Mouse (Mus musculus): ENCODE measurements around the gene Nol9. TPM values are rescaled to one million over a fixed set of nuclear protein-coding genes. Genes with fewer than 3 reads are reported as not detected.

The Nol9 gene
- polyA plus RNA-seq, 1 experiment from 2014 or later: 31.7 TPM

DNA sequence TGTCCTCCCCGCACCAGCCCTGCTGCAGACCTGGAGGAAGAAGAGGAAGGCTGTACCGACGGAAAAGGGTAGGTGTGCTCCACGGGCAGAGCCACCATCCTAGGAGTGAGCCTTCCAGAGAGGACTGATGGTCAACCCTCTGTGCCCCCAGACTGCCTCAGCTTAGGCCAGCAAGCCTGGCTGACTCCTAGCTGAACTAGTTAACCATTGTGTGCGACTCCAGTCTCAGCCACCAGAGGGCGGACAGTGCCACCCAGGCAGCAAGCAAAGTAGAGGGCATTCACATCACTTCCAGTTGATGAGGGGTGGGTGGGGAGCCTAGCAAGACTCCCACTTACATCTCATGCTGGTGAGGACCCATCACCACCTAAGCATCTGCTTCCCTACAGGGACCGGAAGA lies 63.9 kb downstream of the Nol9 start:
- WGBS: 45% methylated on average over 7 of the region's 7 CpGs
- ATAC-seq: no peak
- no peak overlapping the region for H3K9ac ChIP-seq

DNA sequence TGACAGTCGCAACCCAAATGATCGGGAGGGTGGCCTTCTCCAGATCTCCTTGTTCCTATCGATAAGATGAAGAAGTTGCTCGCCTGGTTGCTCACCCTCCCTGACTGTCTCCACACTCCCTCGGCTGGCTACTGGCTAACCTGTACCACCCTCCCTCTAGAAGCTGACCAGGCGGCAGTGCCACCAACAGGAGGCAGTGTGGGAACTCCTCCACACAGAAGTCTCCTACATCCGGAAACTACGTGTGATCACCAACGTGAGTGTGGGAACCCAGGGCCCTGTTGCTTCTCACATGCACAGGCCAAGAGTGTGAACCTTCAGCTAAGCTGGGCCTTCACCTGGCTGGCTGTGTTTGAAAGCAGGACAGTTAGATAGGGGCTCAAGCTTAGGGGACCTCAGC lies 67.6 kb downstream of the Nol9 start:
- peaks cover 6% of the 10 kb centered on the region for H3K4me1 ChIP-seq (replicated peaks)
- no peak overlapping the region for H3K4me3 ChIP-seq (replicated peaks)
- peaks cover 14% of the 10 kb centered on the region for H3K36me3 ChIP-seq
- no peaks in the 10 kb centered on the region for H3K27me3 ChIP-seq (replicated peaks)
- no peak for ATAC-seq
- H3K27ac ChIP-seq: no peak overlapping the region
- H3K9me3 ChIP-seq: no peaks in the 10 kb centered on the region
- H3K9ac ChIP-seq: no peak overlapping the region
- WGBS: 70% methylated on average over 9 of the region's 9 CpGs
- peak overlapping the region; percentile 79 for H3K4me2 ChIP-seq (replicated peaks)

More for the DNA sequence above, 63.9 kb downstream of the Nol9 start:
- peaks cover 14% of the 10 kb centered on the region for H3K36me3 ChIP-seq
- H3K27me3 ChIP-seq (replicated peaks): no peaks in the 10 kb centered on the region
- H3K4me2 ChIP-seq (replicated peaks): no peak overlapping the region
- no peaks in the 10 kb centered on the region for H3K9me3 ChIP-seq
- H3K27ac ChIP-seq: no peak overlapping the region
- H3K4me3 ChIP-seq (replicated peaks): no peak overlapping the region
- H3K4me1 ChIP-seq (replicated peaks): peaks cover 6% of the 10 kb centered on the region

DNA sequence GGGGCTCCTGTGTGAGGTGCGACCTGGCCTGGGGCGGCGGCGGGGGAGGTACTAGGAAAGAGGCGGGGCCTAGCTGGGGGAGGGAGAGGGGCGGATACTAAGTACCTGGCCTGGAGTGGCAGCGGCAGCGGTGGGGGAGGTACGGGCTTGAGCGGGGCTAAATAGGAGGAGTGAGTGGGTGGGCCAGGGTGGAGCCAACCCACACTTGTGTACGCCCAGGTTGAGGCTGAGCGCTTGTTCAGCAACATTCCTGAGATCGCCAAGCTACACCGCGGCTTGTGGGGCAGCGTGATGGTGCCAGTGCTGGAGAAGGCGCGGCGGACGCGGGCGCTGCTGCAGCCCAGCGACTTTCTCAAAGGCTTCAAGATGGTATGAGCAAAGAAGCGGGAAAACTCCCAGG lies 68.4 kb downstream of the Nol9 start:
- Histone ChIP-seq H3K27ac (peak overlapping the region; percentile 52), H3K27me3 (replicated peaks) (no peaks in the 10 kb centered on the region), H3K4me1 (replicated peaks) (peaks cover 6% of the 10 kb centered on the region), H3K9me3 (no peaks in the 10 kb centered on the region), H3K9ac (peak overlapping the region; percentile 36), H3K4me3 (replicated peaks) (peak overlapping the region; percentile 39), H3K36me3 (peaks cover 11% of the 10 kb centered on the region), H3K4me2 (replicated peaks) (peak overlapping the region; percentile 79)
- ATAC-seq: peak; percentile 88
- 6% methylated on average over 24 of the region's 24 CpGs for WGBS

DNA sequence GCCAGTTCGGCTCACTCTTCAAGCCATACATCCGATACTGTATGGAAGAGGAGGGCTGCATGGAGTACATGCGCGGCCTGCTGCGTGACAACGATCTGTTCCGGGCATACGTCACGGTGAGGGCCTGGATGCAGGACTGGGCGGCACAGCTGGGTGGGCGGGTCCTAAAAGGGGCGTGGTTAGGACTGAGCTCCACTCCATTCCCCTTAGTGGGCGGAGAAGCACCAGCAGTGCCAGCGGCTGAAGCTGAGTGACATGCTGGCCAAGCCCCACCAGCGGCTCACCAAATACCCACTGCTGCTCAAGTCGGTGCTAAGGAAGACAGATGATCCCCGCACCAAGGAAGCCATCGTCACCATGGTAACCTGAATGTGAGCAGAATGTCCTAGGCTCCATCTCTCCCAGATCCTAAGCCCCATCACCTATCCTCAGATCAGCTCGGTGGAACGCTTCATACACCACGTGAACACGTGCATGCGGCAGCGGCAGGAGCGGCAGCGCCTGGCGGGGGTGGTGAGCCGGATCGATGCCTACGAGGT lies 68.9 kb downstream of the Nol9 start:
- peak overlapping the region; percentile 36 for H3K9ac ChIP-seq
- H3K27me3 ChIP-seq (replicated peaks): no peaks in the 10 kb centered on the region

DNA sequence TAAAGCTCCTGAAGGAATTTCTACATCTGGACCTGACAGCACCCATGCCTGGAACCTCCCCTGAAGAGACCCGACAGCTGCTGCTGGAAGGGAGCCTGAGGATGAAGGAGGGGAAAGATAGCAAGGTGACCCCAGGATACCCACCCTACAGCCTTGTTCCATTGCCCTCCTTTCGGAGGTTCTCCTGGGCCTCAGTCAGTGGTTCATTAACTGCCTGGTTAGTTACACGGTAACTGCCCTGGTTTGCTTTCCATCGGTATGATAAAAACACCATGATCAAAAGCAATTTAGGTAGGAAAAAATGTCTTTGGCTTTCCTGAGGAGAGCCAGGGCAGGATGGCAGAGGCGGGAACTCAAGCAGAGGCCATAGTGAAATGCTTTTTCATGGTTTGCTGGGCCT lies 69.6 kb downstream of the Nol9 start:
- H3K9ac ChIP-seq: no peak overlapping the region
- H3K27me3 ChIP-seq (replicated peaks): no peaks in the 10 kb centered on the region
- no peak overlapping the region for H3K27ac ChIP-seq
- H3K4me3 ChIP-seq (replicated peaks): no peak overlapping the region
- ATAC-seq: no peak
- H3K4me1 ChIP-seq (replicated peaks): peaks cover 6% of the 10 kb centered on the region
- WGBS: 86% methylated on average over 5 of the region's 5 CpGs
- H3K9me3 ChIP-seq: no peaks in the 10 kb centered on the region
- H3K4me2 ChIP-seq (replicated peaks): 0 out of 2 replicates have a peak overlapping the region, but pooled peaks have one; percentile 79
- peaks cover 7% of the 10 kb centered on the region for H3K36me3 ChIP-seq

More for the DNA sequence above, 68.9 kb downstream of the Nol9 start:
- no peaks in the 10 kb centered on the region for H3K9me3 ChIP-seq
- ATAC-seq: peak; percentile 95
- H3K27ac ChIP-seq: peak overlapping the region; percentile 52
- 18% methylated on average over 30 of the region's 30 CpGs for WGBS
- peaks cover 6% of the 10 kb centered on the region for H3K4me1 ChIP-seq (replicated peaks)
- peak overlapping the region; percentile 79 for H3K4me2 ChIP-seq (replicated peaks)
- H3K36me3 ChIP-seq: peaks cover 11% of the 10 kb centered on the region
- peak overlapping the region; percentile 39 for H3K4me3 ChIP-seq (replicated peaks)

DNA sequence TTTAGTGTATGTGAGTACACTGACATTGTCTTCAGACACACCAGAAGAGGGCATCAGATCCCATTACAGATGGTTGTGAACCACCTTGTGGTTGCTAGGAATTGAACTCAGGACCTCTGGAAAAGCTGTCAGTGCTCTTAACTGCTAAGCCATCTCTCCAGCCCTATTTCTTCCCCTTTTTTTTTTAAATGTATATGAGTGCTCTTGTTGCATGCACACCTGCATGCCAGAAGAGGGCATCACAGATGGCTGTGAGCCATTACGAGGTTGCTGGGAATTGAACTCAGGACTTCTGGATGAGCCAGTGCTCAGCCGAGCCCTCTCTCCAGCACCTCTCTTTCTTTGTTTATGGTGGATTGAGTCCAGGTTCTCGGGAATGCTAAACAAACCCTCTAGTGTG lies 70.4 kb downstream of the Nol9 start:
- Histone ChIP-seq H3K9ac (no peak overlapping the region), H3K36me3 (peaks cover 8% of the 10 kb centered on the region), H3K4me2 (replicated peaks) (no peak overlapping the region), H3K9me3 (no peaks in the 10 kb centered on the region), H3K27ac (no peak overlapping the region), H3K4me3 (replicated peaks) (no peak overlapping the region), H3K27me3 (replicated peaks) (no peaks in the 10 kb centered on the region), H3K4me1 (replicated peaks) (peaks cover 7% of the 10 kb centered on the region)
- ATAC-seq: no peak
- WGBS: 57% methylated on average over 3 of the region's 3 CpGs

DNA sequence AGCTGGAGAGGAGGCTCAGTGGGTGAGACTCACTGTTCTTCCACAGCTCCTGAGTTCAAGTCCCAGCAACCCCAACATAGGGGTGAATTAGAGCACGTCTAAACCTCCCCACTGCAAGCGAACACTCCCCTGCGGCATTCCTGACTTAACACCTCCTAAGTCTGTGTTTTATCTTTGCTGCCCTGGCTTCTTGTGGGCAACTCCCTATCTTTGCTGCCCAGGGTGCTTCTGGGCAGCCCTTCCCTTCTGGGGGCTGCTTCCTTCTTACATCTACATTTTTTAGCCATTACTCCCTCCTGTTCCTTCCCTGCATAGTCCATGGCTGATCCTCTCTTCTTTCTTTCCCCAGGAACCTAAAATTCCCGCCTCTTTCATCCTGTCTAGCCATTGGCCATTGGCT lies 71.6 kb downstream of the Nol9 start:
- Histone ChIP-seq H3K9ac (no peak overlapping the region), H3K27me3 (replicated peaks) (peaks cover 9% of the 10 kb centered on the region; the same call in 1 of the 2 replicates), H3K36me3 (peaks cover 8% of the 10 kb centered on the region), H3K27ac (no peak overlapping the region), H3K4me1 (replicated peaks) (peaks cover 19% of the 10 kb centered on the region), H3K4me2 (replicated peaks) (no peak overlapping the region), H3K9me3 (no peaks in the 10 kb centered on the region), H3K4me3 (replicated peaks) (no peak overlapping the region)
- 85% methylated on average over 4 of the region's 4 CpGs for WGBS
- no peak for ATAC-seq

Other genes starting within 250 kb of the Nol9 start
- 70.2 and 75.7 TPM in 2 replicates for gene Camta1, start 177.4 kb upstream of the Nol9 start, polyA plus RNA-seq (2015; fragmentation: Nextera tagmentation; extraction: Ambion mirVana)
- 73.2 and 75.6 TPM in 2 replicates for gene Dnajc11, start 105.6 kb upstream of the Nol9 start, polyA plus RNA-seq (2015; fragmentation: Nextera tagmentation; extraction: Ambion mirVana)
- 31.2 and 32.0 TPM in 2 replicates for gene Thap3, start 50.3 kb upstream of the Nol9 start, polyA plus RNA-seq (2015; fragmentation: Nextera tagmentation; extraction: Ambion mirVana)
- gene Phf13, start 43.1 kb upstream of the Nol9 start, polyA plus RNA-seq (2015; fragmentation: Nextera tagmentation; extraction: Ambion mirVana): 20.4 and 21.0 TPM in 2 replicates
- gene Klhl21, start 30.5 kb upstream of the Nol9 start, polyA plus RNA-seq (2015; fragmentation: Nextera tagmentation; extraction: Ambion mirVana): 10.6 and 10.9 TPM in 2 replicates
- 15.6 and 19.0 TPM in 2 replicates for gene Zbtb48, start 11.7 kb upstream of the Nol9 start, polyA plus RNA-seq (2015; fragmentation: Nextera tagmentation; extraction: Ambion mirVana)
- gene Tas1r1, start 753 bp upstream of the Nol9 start, polyA plus RNA-seq (2015; fragmentation: Nextera tagmentation; extraction: Ambion mirVana): 0.19 and 0.44 TPM in 2 replicates
- 11.0 and 12.9 TPM in 2 replicates for gene Plekhg5, start 33.2 kb downstream of the Nol9 start, polyA plus RNA-seq (2015; fragmentation: Nextera tagmentation; extraction: Ambion mirVana)
- 1.4 and 1.5 TPM in 2 replicates for gene Tnfrsf25, start 76.6 kb downstream of the Nol9 start, polyA plus RNA-seq (2015; fragmentation: Nextera tagmentation; extraction: Ambion mirVana)
- 29.2 and 30.8 TPM in 2 replicates for gene Espn, start 113.0 kb downstream of the Nol9 start, polyA plus RNA-seq (2015; fragmentation: Nextera tagmentation; extraction: Ambion mirVana)
- gene Hes2, start 119.5 kb downstream of the Nol9 start, polyA plus RNA-seq (2015; fragmentation: Nextera tagmentation; extraction: Ambion mirVana): 0.30 and 0.42 TPM in 2 replicates
- 57.8 and 60.0 TPM in 2 replicates for gene Acot7, start 138.8 kb downstream of the Nol9 start, polyA plus RNA-seq (2015; fragmentation: Nextera tagmentation; extraction: Ambion mirVana)
- gene Gpr153, start 234.9 kb downstream of the Nol9 start, polyA plus RNA-seq (2015; fragmentation: Nextera tagmentation; extraction: Ambion mirVana): 7.3 and 8.1 TPM in 2 replicates

All from intestine, embryonic 15.5 days (tissue).